Mouse (Mus musculus) cerebellum, postnatal 36 days (tissue): ENCODE results near the gene Gm21060.
"Not testable (repeated sequence)": the region's sequence is repeated elsewhere in the genome, so short reads cannot be mapped to it uniquely, and the experiment has no call there.

Experiments used
- DNase-seq, 2 experiments: peaks; one replicate each; pipeline ENCODE4 v3.0.0; 2021 to 2022; ENCODE audit warnings: mixed read lengths in 2 of 2

The Gm21060 gene

DNA sequence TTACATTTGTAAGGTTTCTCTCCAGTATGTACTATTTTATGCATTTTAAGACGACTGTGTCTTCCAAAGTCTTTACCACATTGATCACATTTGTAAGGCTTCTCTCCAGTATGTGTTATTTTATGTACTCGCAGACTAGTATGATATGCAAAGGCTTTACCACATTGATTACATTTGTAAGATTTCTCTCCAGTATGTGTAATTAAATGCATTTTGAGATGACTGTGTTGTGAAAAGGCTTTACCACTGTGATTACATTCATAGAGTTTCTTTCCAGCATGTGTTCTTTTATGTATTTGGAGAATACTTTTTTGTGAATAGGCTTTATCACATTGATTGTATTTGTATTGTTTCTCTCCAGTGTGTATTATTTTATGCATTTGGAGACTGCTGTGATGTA lies at the start of gene Gm21060:
Gene Gm21060 (minus strand): TSS at position 101 of the 400 bp plus-strand sequence.
- DNase-seq = no peak

DNA sequence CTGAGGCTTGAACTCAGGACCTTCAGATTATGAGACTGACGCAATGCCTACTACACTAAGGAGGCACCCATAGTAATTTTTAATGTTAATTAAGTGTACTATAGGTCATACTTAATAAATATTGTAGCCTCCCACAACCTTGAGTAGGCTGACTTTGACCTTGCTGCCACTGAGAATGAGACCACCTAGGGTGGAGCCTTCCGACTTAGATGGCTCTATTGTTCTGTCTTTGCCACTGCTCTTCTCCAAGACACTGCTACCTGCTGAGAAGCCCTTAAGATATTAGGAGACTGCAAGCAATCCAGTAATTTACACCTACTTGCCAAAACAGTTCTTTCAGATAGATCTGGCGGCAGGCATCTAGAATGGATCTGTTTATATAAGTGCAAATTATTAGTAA lies 24.0 kb upstream of the Gm21060 start:
- not testable (repeated sequence) for DNase-seq

DNA sequence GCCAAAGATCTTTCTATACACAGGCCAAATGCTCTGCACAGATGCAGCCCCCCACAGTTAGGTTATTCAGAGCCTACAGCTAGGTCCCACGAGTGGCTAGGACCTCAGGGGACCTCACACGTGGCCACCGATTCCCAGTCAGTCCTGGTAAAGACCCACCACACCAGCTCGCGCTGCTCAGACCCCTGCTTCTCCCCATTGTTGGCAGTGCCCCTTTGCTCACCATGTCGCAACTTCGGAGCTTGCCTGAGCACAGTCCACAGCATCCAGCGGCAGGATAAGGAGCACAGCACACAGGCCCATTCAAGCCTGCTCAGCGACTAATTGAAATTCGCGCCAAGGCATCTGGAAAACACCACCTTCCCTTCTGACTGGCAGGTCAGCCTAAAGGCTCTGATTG lies 16.3 kb upstream of the Gm21060 start:
- not testable (repeated sequence) for DNase-seq

DNA sequence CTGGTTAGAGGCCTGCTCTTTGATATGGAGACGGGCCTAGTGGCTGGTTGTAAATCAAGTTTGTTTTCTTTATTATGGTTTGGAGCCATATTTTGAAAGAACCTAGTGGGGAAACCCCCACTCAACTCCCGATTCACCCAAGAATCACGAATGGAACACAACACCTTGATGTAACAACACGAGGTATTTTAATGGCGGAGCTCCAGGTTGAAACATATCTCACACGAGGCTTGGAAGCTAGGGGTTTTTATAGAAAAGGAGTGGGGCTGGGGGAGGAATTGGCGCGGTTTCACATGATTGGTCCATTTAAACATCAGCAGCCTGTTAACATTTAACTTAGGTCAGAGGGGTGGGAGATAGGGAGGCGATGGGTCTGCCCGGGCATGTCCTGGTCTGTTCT lies 15.5 kb upstream of the Gm21060 start:
- DNase-seq = not testable (repeated sequence)

DNA sequence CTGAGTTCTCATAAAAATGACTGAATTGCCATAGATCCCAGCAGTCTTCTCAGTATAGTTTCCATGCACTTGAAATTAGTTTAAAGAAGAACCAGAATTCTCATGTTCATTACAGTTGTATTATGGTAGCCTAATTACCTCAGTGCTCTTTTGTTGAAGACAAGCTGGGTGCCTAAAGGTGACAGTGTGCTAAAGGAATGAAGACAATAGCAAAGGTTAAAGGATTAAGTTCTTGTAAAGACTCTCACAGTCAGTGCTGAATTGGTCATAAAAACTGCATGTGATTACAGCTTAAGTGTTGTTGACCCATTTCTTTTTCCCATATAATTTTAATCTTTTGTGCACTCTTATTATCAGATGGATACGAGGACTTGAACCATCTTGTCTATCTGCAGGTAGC lies 11.2 kb upstream of the Gm21060 start:
- DNase-seq = not testable (repeated sequence)

DNA sequence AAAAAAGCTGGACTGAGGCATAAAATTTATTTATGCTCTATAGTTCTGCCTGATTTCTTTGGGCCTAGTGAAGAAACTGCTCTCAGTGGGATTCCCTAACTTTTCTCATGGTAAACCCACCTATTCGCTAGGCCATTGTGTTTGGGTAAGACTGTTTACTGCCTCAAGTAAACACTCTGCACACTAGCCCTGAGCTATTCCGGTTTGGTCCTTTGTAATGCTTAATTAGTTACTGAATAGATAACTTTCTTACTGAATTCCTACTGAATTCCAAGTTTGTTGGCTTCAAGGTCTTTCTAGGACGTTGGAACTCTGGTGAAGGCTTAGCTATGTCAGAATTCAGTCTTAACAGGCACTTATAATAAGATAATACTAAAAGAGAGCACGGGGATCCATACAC lies 11.8 kb downstream of the Gm21060 start:
- DNase-seq = not testable (repeated sequence)

DNA sequence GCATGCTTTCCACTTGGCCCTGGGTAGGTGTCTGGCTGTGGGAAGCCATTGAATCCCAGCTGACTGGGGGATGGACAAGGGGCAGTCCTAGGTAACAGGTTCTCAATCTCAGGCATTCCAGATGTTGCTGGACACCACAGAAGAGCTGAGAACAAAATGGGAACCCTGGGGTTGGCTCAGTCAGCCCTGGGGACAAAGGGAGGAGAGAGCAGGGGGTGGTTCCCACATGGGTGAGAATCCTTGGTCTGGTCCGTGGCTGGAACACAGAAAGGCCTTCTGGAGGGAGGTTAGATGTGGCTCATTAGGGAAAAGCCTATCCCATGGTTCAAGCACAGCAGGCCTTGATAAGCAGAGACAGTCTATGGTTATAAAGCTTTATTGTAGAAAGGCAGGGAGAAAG lies 13.3 kb downstream of the Gm21060 start:
- no peak for DNase-seq

DNA sequence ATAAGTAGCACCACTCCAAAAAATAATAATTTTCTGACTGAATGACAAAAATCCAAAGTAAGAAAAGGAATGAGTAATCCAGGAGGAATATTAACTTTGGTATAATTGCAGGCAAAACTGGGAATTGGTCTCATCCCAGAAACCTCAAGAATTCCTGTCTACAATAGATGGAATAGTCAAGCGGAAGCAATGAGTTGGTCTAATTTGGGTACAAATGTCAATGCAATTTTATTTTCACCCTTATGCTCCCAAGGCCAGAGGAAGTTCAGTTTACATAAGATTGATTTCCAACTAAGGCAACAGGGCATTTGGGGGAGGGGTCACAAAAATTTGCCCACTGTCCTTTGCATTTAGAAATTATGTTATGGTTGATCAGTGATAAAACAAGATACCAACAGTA lies 21.4 kb downstream of the Gm21060 start:
- no peak for DNase-seq

DNA sequence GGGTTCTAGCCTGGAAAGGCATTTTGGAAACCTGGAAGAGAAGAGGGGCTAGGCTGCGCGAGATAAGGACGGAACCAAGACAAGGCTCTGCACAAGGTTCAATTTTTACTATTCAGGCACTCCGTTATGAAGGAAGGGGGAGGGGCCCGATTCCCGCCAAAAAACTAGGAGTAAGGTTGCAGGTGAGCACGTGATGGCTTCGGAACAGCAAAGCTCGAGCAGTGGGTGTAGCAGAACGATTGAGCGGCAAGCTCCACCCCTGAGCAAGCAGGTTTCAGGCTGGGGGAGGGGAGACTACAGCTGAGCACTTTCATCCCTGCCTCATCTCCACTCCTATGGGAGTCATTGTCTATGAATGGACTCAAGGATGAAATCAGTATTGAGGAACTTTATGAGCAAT lies 27.7 kb downstream of the Gm21060 start:
- not testable (repeated sequence) for DNase-seq

DNA sequence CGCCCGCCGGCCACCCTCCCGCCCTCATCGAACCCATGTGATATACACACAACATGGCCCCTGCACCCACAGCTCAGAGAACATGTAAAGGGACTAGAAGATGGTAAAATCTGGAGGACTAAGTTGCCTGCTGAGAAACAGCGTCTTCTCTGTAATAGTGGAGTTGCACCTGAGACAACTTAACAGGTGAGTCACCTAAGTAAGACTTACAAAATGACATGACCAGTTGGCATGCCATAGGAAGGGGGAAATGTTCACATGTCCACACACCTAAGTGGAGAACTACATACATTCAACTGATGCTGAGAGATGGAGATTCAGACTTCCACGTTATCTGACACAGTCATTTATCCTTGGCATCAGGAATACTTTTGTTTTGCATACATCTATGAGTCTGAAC lies 29.7 kb downstream of the Gm21060 start:
- no peak for DNase-seq

DNA sequence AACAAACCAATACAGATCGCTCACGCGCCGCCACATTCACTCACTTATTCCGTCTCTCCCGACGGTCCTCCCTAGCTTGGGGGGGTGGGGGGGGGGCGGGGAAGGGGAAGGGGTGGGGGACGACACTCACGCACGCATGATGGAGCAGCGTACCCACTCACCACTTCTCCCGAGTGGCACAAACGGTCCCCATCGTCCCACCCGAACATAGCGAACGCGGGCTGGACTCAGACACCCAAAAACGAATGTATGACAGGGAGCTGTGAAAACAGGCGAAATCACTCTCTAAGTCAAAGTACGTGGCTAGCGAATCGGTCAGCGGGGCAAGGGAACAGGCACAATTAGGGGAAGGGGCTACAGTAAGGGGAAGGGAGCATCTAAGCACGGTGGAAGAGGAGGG lies 30.2 kb downstream of the Gm21060 start:
- DNase-seq = peak; percentile 9 to 30

DNA sequence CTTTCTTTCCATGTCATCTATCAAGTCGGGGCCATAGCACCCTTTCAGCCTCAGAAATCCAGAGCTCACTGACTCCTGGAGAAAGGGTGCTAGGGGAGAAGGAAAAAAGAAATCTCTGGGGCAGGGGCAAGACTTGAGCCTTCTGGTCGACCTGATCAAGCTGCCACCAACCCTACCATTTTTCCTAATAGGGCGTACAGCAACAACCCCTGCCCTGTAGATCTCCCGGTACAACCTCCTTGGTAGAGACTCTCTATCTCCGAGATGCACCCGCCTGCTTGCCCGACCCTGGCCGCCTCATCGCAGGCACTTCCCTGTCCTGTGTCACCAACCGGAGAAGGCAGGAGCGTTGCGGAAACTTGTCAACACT lies 30.6 kb downstream of the Gm21060 start:
- DNase-seq = peak; percentile 30 to 33

DNA sequence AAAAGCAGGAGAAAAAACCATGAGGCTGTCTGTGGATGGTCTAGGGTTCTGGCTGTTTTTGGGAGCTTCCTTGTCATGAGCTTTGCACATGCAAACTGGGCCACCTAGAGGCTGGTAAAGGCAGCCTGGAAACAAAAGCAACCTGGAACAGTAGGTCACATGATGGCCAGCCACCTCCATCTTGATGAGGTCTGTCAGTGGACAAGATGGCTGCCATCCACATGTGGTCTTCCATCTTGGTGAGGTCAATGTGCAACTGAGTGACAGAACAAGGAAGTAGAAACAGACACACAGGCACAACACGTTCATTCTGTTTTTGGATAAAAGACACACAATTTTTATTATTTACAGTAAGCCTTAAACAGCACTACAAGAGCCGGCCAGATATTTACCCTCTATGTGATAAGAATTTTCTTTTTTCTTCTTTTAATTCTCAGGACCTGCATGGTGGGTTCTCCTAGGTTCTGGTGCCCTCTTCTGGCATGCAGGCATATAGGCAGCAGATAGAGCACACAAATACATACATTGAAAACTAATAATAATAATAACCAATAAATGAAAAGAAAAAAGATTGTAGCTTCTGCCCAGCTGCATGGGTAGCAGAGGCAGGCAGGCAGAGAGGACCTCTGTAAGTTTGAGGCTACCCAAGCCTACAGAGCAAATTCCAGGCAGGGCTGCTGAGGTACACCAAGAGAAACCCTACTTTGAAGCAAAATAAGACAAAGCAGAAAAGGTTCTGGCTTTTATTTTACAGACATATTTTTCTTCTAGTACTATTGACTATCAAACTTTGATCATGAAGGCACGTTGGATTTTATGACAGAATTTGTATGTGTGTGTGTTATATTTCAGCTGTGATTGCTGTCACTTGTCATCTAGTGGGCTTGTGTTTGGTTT lies 31.3 kb downstream of the Gm21060 start:
- DNase-seq = peak; percentile 21 to 41

DNA sequence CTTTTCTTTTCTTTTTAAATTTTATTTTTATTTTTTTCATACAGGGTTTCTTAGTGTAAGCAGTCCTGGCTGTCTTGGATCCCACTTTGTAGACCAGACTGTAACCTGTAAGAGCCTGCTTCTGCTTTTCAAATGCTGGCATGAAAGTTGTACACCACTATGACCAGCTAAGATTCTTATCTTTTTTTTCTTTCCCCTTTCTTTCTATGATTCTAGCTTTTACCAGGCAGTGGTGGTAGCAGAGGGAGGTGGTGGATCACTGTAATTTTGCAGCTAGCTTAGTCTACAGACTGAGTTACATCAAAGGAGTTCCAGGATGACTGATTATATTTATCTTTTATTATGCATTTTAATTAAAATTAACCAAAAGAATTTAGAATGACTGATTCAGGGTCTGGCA lies 31.9 kb downstream of the Gm21060 start:
- no peak for DNase-seq

DNA sequence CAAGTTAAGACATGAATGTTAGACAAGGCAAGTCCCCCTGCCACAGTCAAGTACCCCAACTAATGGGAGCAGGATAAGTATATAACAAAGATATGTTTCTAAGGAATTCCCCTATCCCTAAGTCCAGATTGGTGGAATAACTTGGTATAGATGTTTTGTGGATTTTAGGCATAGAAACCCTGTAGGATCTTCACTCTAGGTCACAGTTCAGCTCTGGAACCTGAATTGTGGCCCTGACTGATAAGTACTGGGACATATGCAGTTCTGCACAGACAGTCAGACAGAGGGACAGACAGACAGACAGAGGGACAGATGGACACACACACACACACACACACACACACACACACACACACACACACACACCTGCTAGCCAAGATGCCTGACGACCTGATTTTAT lies 32.6 kb downstream of the Gm21060 start:
- DNase-seq = no peak

DNA sequence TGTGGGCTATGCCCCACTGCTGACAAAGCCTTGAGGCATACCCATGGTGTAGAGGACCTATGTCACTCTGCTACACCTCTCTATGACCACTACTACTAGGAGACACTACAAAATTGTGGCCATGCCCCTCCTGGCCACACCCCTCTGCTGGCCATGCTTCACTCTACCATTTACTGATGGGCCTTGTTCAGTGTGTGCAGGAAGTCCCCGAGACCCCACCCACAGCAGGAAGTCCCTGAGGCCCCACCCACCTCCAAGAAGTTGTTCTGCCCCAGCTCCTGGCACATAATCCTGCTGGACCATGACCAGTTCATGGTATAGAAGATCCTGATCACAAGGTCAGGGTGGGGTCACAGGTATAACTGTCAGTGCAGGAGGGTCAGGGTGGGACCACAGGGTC lies 35.6 kb downstream of the Gm21060 start:
- DNase-seq = no peak

DNA sequence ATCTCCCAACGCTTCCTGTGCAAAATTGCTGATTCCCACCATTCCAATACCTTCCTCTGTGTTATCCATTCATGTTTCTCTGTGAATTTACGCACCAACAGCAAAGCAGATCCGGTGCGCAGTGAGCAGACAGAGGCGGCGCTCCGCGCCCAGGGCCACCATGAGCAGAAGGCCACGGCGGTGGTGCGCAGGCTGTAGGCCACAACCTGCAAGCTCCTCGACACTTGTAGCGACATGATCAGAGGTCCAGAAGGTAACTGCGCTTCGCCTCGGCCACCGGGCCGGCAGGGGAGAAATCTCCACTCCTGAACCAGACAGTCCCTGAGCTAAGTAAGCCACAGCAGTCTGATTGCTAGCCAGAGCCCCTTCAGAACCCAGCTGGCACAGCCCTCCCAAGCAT lies 39.1 kb downstream of the Gm21060 start:
- no peak for DNase-seq

DNA sequence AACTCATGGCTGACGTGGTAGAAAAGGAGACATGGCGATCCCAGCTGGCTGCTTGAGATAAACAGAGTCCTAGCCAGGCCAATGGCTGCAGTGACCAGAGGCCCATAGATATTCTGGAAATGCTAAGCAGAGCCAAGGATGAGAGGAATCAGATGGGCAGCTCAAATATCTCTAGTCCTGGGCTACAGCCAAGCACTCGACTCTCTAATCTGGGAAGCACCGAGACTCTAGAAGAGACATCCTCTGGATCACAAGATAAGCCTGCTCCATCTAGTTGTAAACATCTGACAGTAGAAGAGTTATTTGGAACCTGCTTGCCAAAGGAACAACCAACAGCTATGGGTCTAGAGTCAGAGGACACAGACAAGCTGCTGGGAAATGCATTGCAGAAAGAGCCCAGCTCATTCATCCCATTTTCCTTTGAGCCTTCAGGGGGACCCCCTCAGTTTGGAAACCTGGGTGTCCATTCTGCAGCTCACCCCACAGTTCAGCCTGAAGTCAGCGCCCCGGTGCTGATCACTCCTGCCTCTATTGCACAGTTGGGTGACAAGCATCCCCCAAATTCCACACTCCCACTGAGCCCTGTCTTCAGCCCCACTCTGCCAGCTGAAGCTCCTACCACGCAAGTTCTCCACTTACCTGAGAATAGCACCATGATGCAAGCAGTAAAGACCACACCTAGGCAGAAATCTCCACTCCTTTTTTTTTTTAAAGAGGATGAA lies 40.5 kb downstream of the Gm21060 start:
- DNase-seq = no peak

DNA sequence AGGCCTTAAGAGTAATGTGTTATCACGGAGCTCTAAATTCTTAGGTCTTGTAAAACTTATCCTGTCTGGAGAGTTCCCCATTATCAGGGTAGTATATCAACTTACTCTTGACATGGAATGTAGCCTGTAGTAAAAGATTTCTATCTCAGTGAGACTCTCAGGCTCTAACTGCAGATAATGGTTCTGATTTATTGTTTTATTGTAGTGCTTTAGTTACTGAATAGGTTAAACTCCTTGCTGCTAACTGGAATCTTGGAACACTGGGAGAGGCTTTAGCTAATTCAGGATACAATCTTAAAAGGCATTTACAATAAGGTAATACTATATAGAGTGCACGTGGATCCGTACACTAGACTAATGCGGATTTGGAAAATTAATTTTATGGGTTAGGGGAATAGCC lies 49.5 kb downstream of the Gm21060 start:
- not testable (repeated sequence) for DNase-seq
